Mouse (Mus musculus): ENCODE data around the gene Ndufv1.
A peak's percentile ranks its signal among the peaks of the same experiment; 100 is the strongest.
"Not testable (repeated sequence)": the region's sequence is repeated elsewhere in the genome, so short reads cannot be mapped to it uniquely, and the experiment has no call there.

Ndufv1 gene

GRCm38 (mm10) chr19:4012432-4013022 is at the start of gene Ndufv1:
Gene Ndufv1 (minus strand): TSS chr19:4012806.
- DNase-seq (ENCODE audit: low spot score), result peak; percentile 99

- no peak for DNase-seq (ENCODE audit: low spot score)
These were observed 48.4 kb upstream of the Ndufv1 start for GRCm38 (mm10) chr19:4060899-4061465.

- not testable (repeated sequence) for DNase-seq (ENCODE audit: low spot score)
These were observed 47.7 kb upstream of the Ndufv1 start for GRCm38 (mm10) chr19:4060044-4060898.

- DNase-seq (ENCODE audit: low spot score), result no peak
These were observed 46.6 kb upstream of the Ndufv1 start, which contains the start of gene Gstp3 for GRCm38 (mm10) chr19:4059069-4059740. Gene Gstp3 (minus strand): TSS chr19:4059569.

GRCm38 (mm10) chr19:4058581-4058980 is 46.0 kb upstream of the Ndufv1 start:
- no peak for DNase-seq (ENCODE audit: low spot score)

GRCm38 (mm10) chr19:4057962-4058361 is 45.4 kb upstream of the Ndufv1 start:
- DNase-seq (ENCODE audit: low spot score), result no peak

- DNase-seq (ENCODE audit: low spot score), result no peak
These were observed 44.8 kb upstream of the Ndufv1 start for GRCm38 (mm10) chr19:4057389-4057788.

GRCm38 (mm10) chr19:4056727-4057126 is 44.1 kb upstream of the Ndufv1 start:
- no peak for DNase-seq (ENCODE audit: low spot score)

- no peak for DNase-seq (ENCODE audit: low spot score)
These were observed 43.5 kb upstream of the Ndufv1 start for GRCm38 (mm10) chr19:4055947-4056693.

GRCm38 (mm10) chr19:4055216-4055946 is 42.8 kb upstream of the Ndufv1 start:
- DNase-seq (ENCODE audit: low spot score), result no peak

- DNase-seq (ENCODE audit: low spot score), result no peak
These were observed 42.0 kb upstream of the Ndufv1 start for GRCm38 (mm10) chr19:4054613-4055012.

- no peak for DNase-seq (ENCODE audit: low spot score)
These were observed 40.0 kb upstream of the Ndufv1 start for GRCm38 (mm10) chr19:4052516-4053030.

- DNase-seq (ENCODE audit: low spot score), result peak; percentile 88
These were observed 39.3 kb upstream of the Ndufv1 start for GRCm38 (mm10) chr19:4051741-4052515.

GRCm38 (mm10) chr19:4051016-4051415 is 38.4 kb upstream of the Ndufv1 start:
- DNase-seq (ENCODE audit: low spot score), result no peak

GRCm38 (mm10) chr19:4049069-4049468 is 36.5 kb upstream of the Ndufv1 start:
- DNase-seq (ENCODE audit: low spot score), result not testable (repeated sequence)

- DNase-seq (ENCODE audit: low spot score), result peak; percentile 90
These were observed 35.3 kb upstream of the Ndufv1 start for GRCm38 (mm10) chr19:4047859-4048258.

GRCm38 (mm10) chr19:4046866-4047254 is 34.3 kb upstream of the Ndufv1 start:
- DNase-seq (ENCODE audit: low spot score), result no peak

GRCm38 (mm10) chr19:4045966-4046865 is 33.6 kb upstream of the Ndufv1 start, which contains the start of gene Gstp2:
Gene Gstp2 (minus strand): TSS chr19:4046023.
- DNase-seq (ENCODE audit: low spot score), result peak; percentile 74

- not testable (repeated sequence) for DNase-seq (ENCODE audit: low spot score)
These were observed 31.5 kb upstream of the Ndufv1 start for GRCm38 (mm10) chr19:4044109-4044508.

All from retina, embryonic 14.5 days (tissue).